In the genomic region with DNA sequence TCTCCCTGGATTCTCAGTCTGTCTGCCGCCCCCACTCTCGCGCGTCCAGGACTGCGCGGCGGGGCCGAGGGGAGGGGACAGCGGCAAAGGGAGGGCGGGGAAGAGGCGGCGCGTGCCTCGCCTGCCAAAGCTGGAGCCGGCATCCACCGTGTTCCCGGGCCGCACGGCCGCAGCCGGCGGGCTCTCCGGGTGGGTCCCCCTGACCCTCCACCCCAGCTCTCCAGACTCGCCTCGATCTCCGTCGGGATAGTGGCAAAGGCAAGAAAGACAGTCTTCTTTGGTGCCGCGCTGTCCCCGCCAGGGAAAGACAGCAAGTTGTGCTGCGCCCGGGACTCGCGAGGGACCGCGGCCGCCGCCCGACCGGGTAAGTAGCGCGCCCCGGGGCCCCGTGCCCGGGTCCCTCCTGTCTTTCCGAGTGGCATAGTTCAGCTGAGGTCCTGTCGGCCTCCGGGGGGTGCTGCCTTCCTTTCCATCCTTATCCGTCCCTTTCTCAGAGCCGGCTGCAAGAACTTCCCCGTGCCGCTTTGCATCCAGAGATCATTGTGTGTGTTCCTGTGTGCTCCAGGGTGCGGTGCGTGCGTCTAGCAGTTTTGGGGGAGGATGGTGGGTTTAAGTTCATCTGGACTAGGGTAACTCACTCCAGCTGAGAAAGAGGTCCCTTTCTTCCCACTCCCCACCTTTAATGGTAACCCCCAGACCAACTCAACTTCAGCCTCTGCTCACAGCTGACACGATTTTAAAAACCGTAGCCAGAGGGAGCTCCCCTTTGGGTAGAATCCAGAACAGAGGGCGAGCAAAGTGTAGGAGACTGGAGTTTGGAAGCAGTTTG, we compare ENCODE assay signal across 8 mouse cellular contexts. TPM values are rescaled to one million over a fixed set of nuclear protein-coding genes. Genes with fewer than 3 reads are reported as not detected.
DNase-seq lines count a peak whose midpoint lies in the region; ATAC-seq and TF ChIP-seq lines count a peak whose summit lies in the region.

A gene (plus strand): TSS at position 118 of the 829 bp plus-strand sequence.

- peak; percentile 61 for DNase-seq in CD4-positive, CD25-positive, alpha-beta regulatory T cell, adult 2 months (ENCODE audit: low read depth, low spot score)
- DNase-seq in forebrain, embryonic 10.5 days (ENCODE audit: extremely low spot score, low spot score): peak; percentile 71
- peak; percentile 88 for DNase-seq in kidney, postnatal 0 days (ENCODE audit: low spot score)
- DNase-seq in liver, embryonic 13.5 days: no peak
- peak; percentile 86 for DNase-seq in neural tube, embryonic 11.5 days (ENCODE audit: low spot score)
- peak; percentile 64 for DNase-seq in thymus, postnatal 4 days

- no peak for TF ChIP-seq POLR2A in bone marrow macrophage, adult 2 months (IDR thresholded peaks at IDR 0.05; ENCODE audit: borderline replicate concordance, low read depth, low read length)

- H3K9ac ChIP-seq in heart, embryonic 12.5 days: peak within 1 kb of the TSS; percentile 89
- H3K9ac ChIP-seq in kidney, postnatal 0 days (ENCODE audit: low read depth, low read length): peak within 1 kb of the TSS; percentile 74
- H3K9ac ChIP-seq in liver, embryonic 13.5 days: peak within 1 kb of the TSS; percentile 2; the same call in 1 of the 2 replicates
- H3K9ac ChIP-seq in neural tube, embryonic 11.5 days (ENCODE audit: low read length): peak within 1 kb of the TSS; percentile 77

- H3K36me3 ChIP-seq in forebrain, embryonic 10.5 days (replicated peaks): 0 out of 2 replicates have a peak, but pooled peaks cover 3% of the 10 kb centered on the region
- H3K36me3 ChIP-seq in heart, embryonic 12.5 days: peaks cover 8% of the 10 kb centered on the region
- no peaks in the 10 kb centered on the region for H3K36me3 ChIP-seq in kidney, postnatal 0 days (ENCODE audit: insufficient read depth, low read length)
- H3K36me3 ChIP-seq in liver, embryonic 13.5 days: no peaks in the 10 kb centered on the region
- no peaks in the 10 kb centered on the region for H3K36me3 ChIP-seq in neural tube, embryonic 11.5 days (ENCODE audit: control insufficient read depth, insufficient read depth, low read length)

- peak within 1 kb of the TSS; percentile 86 for H3K4me2 ChIP-seq in heart, embryonic 12.5 days
- H3K4me2 ChIP-seq in kidney, postnatal 0 days (ENCODE audit: low read length): peak within 1 kb of the TSS; percentile 87
- H3K4me2 ChIP-seq in liver, embryonic 13.5 days: peak within 1 kb of the TSS; percentile 66
- H3K4me2 ChIP-seq in neural tube, embryonic 11.5 days (ENCODE audit: low read depth): peak within 1 kb of the TSS; percentile 85

- TF ChIP-seq CTCF in bone marrow macrophage, adult 2 months (IDR thresholded peaks at IDR 0.05; ENCODE audit: low read depth, low read length): no peak
- TF ChIP-seq CTCF in kidney, postnatal 0 days (IDR thresholded peaks at IDR 0.05; ENCODE audit: low read depth): peak; percentile 63

- H3K27ac ChIP-seq in bone marrow macrophage, adult 2 months (ENCODE audit: insufficient read depth, low read depth, low read length): no peak within 1 kb of the TSS
- peak within 1 kb of the TSS; percentile 84 for H3K27ac ChIP-seq in forebrain, embryonic 10.5 days
- H3K27ac ChIP-seq in heart, embryonic 12.5 days (ENCODE audit: poor library complexity, severe bottlenecking): peak within 1 kb of the TSS; percentile 94
- H3K27ac ChIP-seq in kidney, postnatal 0 days: peak within 1 kb of the TSS; percentile 77
- H3K27ac ChIP-seq in liver, embryonic 13.5 days: no peak within 1 kb of the TSS
- peak within 1 kb of the TSS; percentile 46 for H3K27ac ChIP-seq in neural tube, embryonic 11.5 days (ENCODE audit: low read depth, low read length)

- WGBS in forebrain, embryonic 10.5 days: under 1% methylated on average over 56 of the region's 58 CpGs
- under 1% methylated on average over 57 of the region's 58 CpGs for WGBS in heart, embryonic 12.5 days
- WGBS in kidney, postnatal 0 days: under 1% methylated on average over 50 of the region's 58 CpGs
- WGBS in liver, embryonic 13.5 days (ENCODE audit: insufficient replicate concordance): under 1% methylated on average over 51 of the region's 58 CpGs
- WGBS in neural tube, embryonic 11.5 days: under 1% methylated on average over 54 of the region's 58 CpGs

- peak; percentile 90 for ATAC-seq in heart, embryonic 12.5 days (ENCODE audit: insufficient number of reproducible peaks, low FRiP score)
- peak; percentile 84 for ATAC-seq in kidney, postnatal 0 days (replicated peaks; ENCODE audit: low FRiP score, low read depth)
- peak; percentile 34; the same call in 1 of the 2 replicates for ATAC-seq in liver, embryonic 13.5 days (ENCODE audit: low read depth)
- peak; percentile 86 for ATAC-seq in neural tube, embryonic 11.5 days (ENCODE audit: insufficient read depth, low FRiP score, low TSS enrichment)

- no peaks in the 10 kb centered on the region for H3K9me3 ChIP-seq in forebrain, embryonic 10.5 days
- H3K9me3 ChIP-seq in heart, embryonic 12.5 days (replicated peaks): no peaks in the 10 kb centered on the region
- no peaks in the 10 kb centered on the region for H3K9me3 ChIP-seq in kidney, postnatal 0 days (replicated peaks; ENCODE audit: low read length)
- no peaks in the 10 kb centered on the region for H3K9me3 ChIP-seq in liver, embryonic 13.5 days (replicated peaks)
- H3K9me3 ChIP-seq in neural tube, embryonic 11.5 days (ENCODE audit: control insufficient read depth, low read length): no peaks in the 10 kb centered on the region

- peaks cover 43% of the 10 kb centered on the region for H3K27me3 ChIP-seq in forebrain, embryonic 10.5 days (ENCODE audit: poor library complexity, severe bottlenecking)
- no peaks in the 10 kb centered on the region for H3K27me3 ChIP-seq in heart, embryonic 12.5 days (replicated peaks)
- H3K27me3 ChIP-seq in kidney, postnatal 0 days (ENCODE audit: insufficient read depth, low read length): no peaks in the 10 kb centered on the region
- H3K27me3 ChIP-seq in liver, embryonic 13.5 days: peaks cover 64% of the 10 kb centered on the region
- no peaks in the 10 kb centered on the region for H3K27me3 ChIP-seq in neural tube, embryonic 11.5 days (ENCODE audit: control insufficient read depth, insufficient read depth, low read length)

- no peaks in the 10 kb centered on the region for H3K4me1 ChIP-seq in bone marrow macrophage, adult 2 months (ENCODE audit: control insufficient read depth, insufficient read depth, low read length)
- H3K4me1 ChIP-seq in forebrain, embryonic 10.5 days: peaks cover 30% of the 10 kb centered on the region
- H3K4me1 ChIP-seq in heart, embryonic 12.5 days (replicated peaks): peaks cover 40% of the 10 kb centered on the region
- H3K4me1 ChIP-seq in kidney, postnatal 0 days (replicated peaks; ENCODE audit: insufficient read depth, low read length): 0 out of 2 replicates have a peak, but pooled peaks cover 4% of the 10 kb centered on the region
- H3K4me1 ChIP-seq in liver, embryonic 13.5 days (replicated peaks): peaks cover 3% of the 10 kb centered on the region; the same call in 1 of the 2 replicates
- H3K4me1 ChIP-seq in neural tube, embryonic 11.5 days (ENCODE audit: control insufficient read depth, insufficient read depth, low read length): peaks cover 9% of the 10 kb centered on the region; the same call in 1 of the 2 replicates

- peak within 1 kb of the TSS; percentile 46 for H3K4me3 ChIP-seq in bone marrow macrophage, adult 2 months (ENCODE audit: insufficient read depth, low read length)
- peak within 1 kb of the TSS; percentile 71 for H3K4me3 ChIP-seq in forebrain, embryonic 10.5 days
- peak within 1 kb of the TSS; percentile 80 for H3K4me3 ChIP-seq in heart, embryonic 12.5 days
- H3K4me3 ChIP-seq in kidney, postnatal 0 days (replicated peaks; ENCODE audit: low read depth, low read length): peak within 1 kb of the TSS; percentile 75
- peak within 1 kb of the TSS; percentile 52 for H3K4me3 ChIP-seq in liver, embryonic 13.5 days (replicated peaks)
- H3K4me3 ChIP-seq in neural tube, embryonic 11.5 days (ENCODE audit: low read depth, low read length): peak within 1 kb of the TSS; percentile 74

RNA-seq across cellular contexts. Expression of the gene that starts here (rescaled TPM):
- polyA plus RNA-seq in bone marrow macrophage, adult 2 months (2012; ENCODE audit: insufficient read depth, insufficient read length, missing spikeins): 0.68 and 1.0 TPM in 2 replicates
- polyA plus RNA-seq in forebrain, embryonic 10.5 days (2016; fragmentation: Nextera tagmentation; extraction: Ambion mirVana): 21.7 and 22.9 TPM in 2 replicates
- polyA plus RNA-seq in heart, embryonic 12.5 days (2016; fragmentation: Nextera tagmentation; extraction: Ambion mirVana): 80.4 and 84.9 TPM in 2 replicates
- polyA plus RNA-seq in kidney, postnatal 0 days (2015; fragmentation: Nextera tagmentation; extraction: Ambion mirVana): 161 and 166 TPM in 2 replicates
- 4.3 and 4.5 TPM in 2 replicates for polyA plus RNA-seq in liver, embryonic 13.5 days (2015; fragmentation: Nextera tagmentation; extraction: Ambion mirVana)
- 50.1 and 51.4 TPM in 2 replicates for polyA plus RNA-seq in neural tube, embryonic 11.5 days (2014; fragmentation: Nextera tagmentation; extraction: Ambion mirVana)

Comparison
In these comparisons a context has a peak if more than half of its experiments do, and no peak if none do; other contexts are left out.
1. H3K27ac ChIP-seq: peak in forebrain, embryonic 10.5 days (single experiment), heart, embryonic 12.5 days (single experiment), kidney, postnatal 0 days (single experiment) and neural tube, embryonic 11.5 days (single experiment); none in bone marrow macrophage, adult 2 months (single experiment) and liver, embryonic 13.5 days (single experiment).
2. ATAC-seq: peak in every context shown above with its lines; median percentile 90 in heart, embryonic 12.5 days; 86 in neural tube, embryonic 11.5 days; 84 in kidney, postnatal 0 days; 34 in liver, embryonic 13.5 days.
3. H3K9ac ChIP-seq: peak in every context shown above with its lines; median percentile 89 in heart, embryonic 12.5 days; 77 in neural tube, embryonic 11.5 days; 74 in kidney, postnatal 0 days; 2 in liver, embryonic 13.5 days.
4. Peak in every context shown above with its lines, with median percentiles within 50 percentile points of each other: H3K4me3 ChIP-seq and H3K4me2 ChIP-seq.